Mouse (Mus musculus) frontal cortex, postnatal 36 days (tissue): ENCODE data around the gene Frmd8.
"Not testable (repeated sequence)": the region's sequence is repeated elsewhere in the genome, so short reads cannot be mapped to it uniquely, and the experiment has no call there.

ENCODE experiments used
- DNase-seq, 2 experiments: peaks; one replicate each; pipeline ENCODE4 v3.0.0; 2022; ENCODE audit warnings: low spot score in 2 of 2

Gene Frmd8

GRCm38 (mm10) chr19:5824826-5825617 lies 50.1 kb downstream of the Frmd8 start:
- no peak for DNase-seq

GRCm38 (mm10) chr19:5824043-5824825 lies 50.8 kb downstream of the Frmd8 start:
- no peak for DNase-seq

GRCm38 (mm10) chr19:5823266-5823839 lies 51.7 kb downstream of the Frmd8 start:
- no peak for DNase-seq

- no peak for DNase-seq
These were observed 52.3 kb downstream of the Frmd8 start for GRCm38 (mm10) chr19:5822834-5823205.

- peak; percentile 78 to 83 for DNase-seq
These were observed 52.8 kb downstream of the Frmd8 start for GRCm38 (mm10) chr19:5822174-5822833.

- no peak for DNase-seq
These were observed 53.3 kb downstream of the Frmd8 start for GRCm38 (mm10) chr19:5821847-5822173.

GRCm38 (mm10) chr19:5819549-5819948 lies 55.5 kb downstream of the Frmd8 start:
- DNase-seq: no peak

GRCm38 (mm10) chr19:5818590-5818977 lies 56.5 kb downstream of the Frmd8 start:
- no peak for DNase-seq

GRCm38 (mm10) chr19:5817703-5818589 lies 57.1 kb downstream of the Frmd8 start:
- DNase-seq: peak; percentile 87 to 91

- DNase-seq: no peak
These were observed 59.1 kb downstream of the Frmd8 start for GRCm38 (mm10) chr19:5815928-5816327.

- DNase-seq: peak; percentile 64 to 76
These were observed 60.1 kb downstream of the Frmd8 start for GRCm38 (mm10) chr19:5815010-5815409.

GRCm38 (mm10) chr19:5814048-5814447 lies 61.0 kb downstream of the Frmd8 start:
- not testable (repeated sequence) for DNase-seq

GRCm38 (mm10) chr19:5813567-5813966 lies 61.5 kb downstream of the Frmd8 start:
- DNase-seq: no peak

GRCm38 (mm10) chr19:5811771-5812504 lies 63.1 kb downstream of the Frmd8 start:
- DNase-seq: peak; percentile 91 to 95

GRCm38 (mm10) chr19:5810840-5811563 lies 64.1 kb downstream of the Frmd8 start:
- DNase-seq: no peak

- DNase-seq: peak; percentile 72 to 73
These were observed 64.8 kb downstream of the Frmd8 start for GRCm38 (mm10) chr19:5810103-5810839.

GRCm38 (mm10) chr19:5809712-5810089 lies 65.4 kb downstream of the Frmd8 start:
- DNase-seq: no peak

GRCm38 (mm10) chr19:5808955-5809711 lies 65.9 kb downstream of the Frmd8 start:
- DNase-seq: no peak
